Mouse (Mus musculus): ENCODE measurements at regions not wholly inside any gene's neighbourhood (a gene's known extent, or its start where the extent isn't known, plus 50 kb on each side); places are given as distances from the start of the nearest gene placed in this dataset.

DNA sequence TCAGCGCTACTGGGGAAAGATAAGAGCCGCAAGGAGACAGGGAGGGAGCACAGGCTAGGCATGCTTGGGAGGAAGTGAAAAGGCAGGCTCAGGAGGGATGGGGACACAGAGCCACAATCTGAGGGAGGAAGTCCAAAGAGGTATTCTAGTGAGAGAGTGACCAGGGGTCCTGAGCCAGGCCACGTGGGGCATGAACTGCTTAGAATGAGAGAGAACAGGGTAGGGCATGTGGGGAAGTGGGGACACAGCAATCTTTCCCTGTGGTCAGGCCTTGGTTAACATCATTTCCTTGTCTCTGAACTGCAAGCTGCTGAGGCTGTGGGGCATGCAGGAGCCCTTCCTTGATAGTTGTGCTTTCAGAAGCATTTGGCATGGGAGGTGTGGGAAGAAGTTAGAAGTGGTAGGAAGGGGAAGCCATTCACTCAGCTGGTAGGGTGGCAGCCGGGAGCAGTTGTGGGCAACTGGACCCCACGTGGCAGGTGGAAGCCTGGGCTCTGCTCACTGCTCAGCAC, 92.2 kb upstream of the Igfbp7 start:
- no peak for DNase-seq
- no peak for TF ChIP-seq POLR2A (IDR thresholded peaks at IDR 0.05; ENCODE audit: borderline replicate concordance, insufficient read depth, low read length)
- TF ChIP-seq CTCF (IDR thresholded peaks at IDR 0.05; ENCODE audit: borderline replicate concordance, insufficient read depth, low read depth, low read length): no peak
- H3K27ac ChIP-seq (ENCODE audit: insufficient read depth, low read length): no peak overlapping the region
- no peaks in the 10 kb centered on the region; the same call in 1 of the 2 replicates for H3K27me3 ChIP-seq (ENCODE audit: control insufficient read depth, insufficient read depth, low read length)
- no peak overlapping the region for H3K4me3 ChIP-seq (replicated peaks; ENCODE audit: insufficient read depth, low read depth, low read length)
- WGBS: 77% methylated on average over 5 of the region's 5 CpGs
- no peaks in the 10 kb centered on the region for H3K4me1 ChIP-seq (ENCODE audit: control insufficient read depth, insufficient read depth, low read length)

DNA sequence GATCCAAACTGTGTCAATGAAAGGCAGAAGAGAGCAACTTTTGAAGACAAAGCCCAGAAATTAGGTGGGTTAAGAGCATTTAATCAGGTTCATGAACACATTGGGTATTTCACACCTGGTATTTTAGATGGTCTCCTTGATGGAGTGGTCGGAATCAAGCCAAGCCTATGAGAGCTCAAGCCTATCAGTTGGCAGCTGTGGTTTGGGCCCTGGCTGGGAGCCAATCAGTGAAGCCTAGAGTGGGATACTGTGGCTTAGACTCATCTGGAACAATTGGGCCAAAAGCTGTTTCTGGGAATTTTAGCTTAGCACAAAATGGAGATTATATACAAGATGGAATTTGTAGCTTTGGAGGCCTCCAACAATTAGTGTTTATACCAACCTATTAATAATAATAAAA, 86.8 kb upstream of the Igfbp7 start:
- TF ChIP-seq CTCF (IDR thresholded peaks at IDR 0.05; ENCODE audit: borderline replicate concordance, insufficient read depth, low read depth, low read length) (no peak), POLR2A (IDR thresholded peaks at IDR 0.05; ENCODE audit: borderline replicate concordance, insufficient read depth, low read length) (no peak)
- H3K27me3 ChIP-seq (ENCODE audit: control insufficient read depth, insufficient read depth, low read length): no peaks in the 10 kb centered on the region; the same call in 1 of the 2 replicates
- no peak overlapping the region for H3K27ac ChIP-seq (ENCODE audit: insufficient read depth, low read length)
- no peaks in the 10 kb centered on the region for H3K4me1 ChIP-seq (ENCODE audit: control insufficient read depth, insufficient read depth, low read length)
- DNase-seq: no peak
- H3K4me3 ChIP-seq (replicated peaks; ENCODE audit: insufficient read depth, low read depth, low read length): no peak overlapping the region
- WGBS: 20% methylated on average over 1 of the region's 1 CpGs

DNA sequence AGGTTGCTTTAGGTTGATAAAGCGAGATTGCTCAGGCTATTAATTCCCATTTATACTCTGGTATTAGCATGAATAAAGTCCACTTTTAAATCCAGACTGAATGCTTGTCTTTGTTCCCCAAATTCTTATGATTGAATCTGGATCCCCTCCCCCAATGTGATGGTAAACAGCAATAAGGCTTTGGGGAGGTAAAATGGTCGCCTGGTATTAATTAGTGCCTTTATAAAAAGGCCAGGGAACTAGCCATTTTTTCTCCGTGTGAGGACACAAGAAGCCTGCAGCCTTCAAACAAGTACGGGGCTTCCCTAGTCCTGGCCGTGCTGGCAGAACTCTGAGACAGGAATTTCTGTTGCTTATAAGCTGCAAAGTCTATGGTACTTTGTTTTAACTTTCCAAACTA, 81.1 kb upstream of the Igfbp7 start:
- no peak overlapping the region for H3K27ac ChIP-seq (ENCODE audit: insufficient read depth, low read length)
- no peak for TF ChIP-seq CTCF (IDR thresholded peaks at IDR 0.05; ENCODE audit: borderline replicate concordance, insufficient read depth, low read depth, low read length)
- TF ChIP-seq POLR2A (IDR thresholded peaks at IDR 0.05; ENCODE audit: borderline replicate concordance, insufficient read depth, low read length): no peak
- H3K27me3 ChIP-seq (ENCODE audit: control insufficient read depth, insufficient read depth, low read length): no peaks in the 10 kb centered on the region
- no peak for DNase-seq
- no peaks in the 10 kb centered on the region for H3K4me1 ChIP-seq (ENCODE audit: control insufficient read depth, insufficient read depth, low read length)
- WGBS: 83% methylated on average over 5 of the region's 5 CpGs
- no peak overlapping the region for H3K4me3 ChIP-seq (replicated peaks; ENCODE audit: insufficient read depth, low read depth, low read length)

DNA sequence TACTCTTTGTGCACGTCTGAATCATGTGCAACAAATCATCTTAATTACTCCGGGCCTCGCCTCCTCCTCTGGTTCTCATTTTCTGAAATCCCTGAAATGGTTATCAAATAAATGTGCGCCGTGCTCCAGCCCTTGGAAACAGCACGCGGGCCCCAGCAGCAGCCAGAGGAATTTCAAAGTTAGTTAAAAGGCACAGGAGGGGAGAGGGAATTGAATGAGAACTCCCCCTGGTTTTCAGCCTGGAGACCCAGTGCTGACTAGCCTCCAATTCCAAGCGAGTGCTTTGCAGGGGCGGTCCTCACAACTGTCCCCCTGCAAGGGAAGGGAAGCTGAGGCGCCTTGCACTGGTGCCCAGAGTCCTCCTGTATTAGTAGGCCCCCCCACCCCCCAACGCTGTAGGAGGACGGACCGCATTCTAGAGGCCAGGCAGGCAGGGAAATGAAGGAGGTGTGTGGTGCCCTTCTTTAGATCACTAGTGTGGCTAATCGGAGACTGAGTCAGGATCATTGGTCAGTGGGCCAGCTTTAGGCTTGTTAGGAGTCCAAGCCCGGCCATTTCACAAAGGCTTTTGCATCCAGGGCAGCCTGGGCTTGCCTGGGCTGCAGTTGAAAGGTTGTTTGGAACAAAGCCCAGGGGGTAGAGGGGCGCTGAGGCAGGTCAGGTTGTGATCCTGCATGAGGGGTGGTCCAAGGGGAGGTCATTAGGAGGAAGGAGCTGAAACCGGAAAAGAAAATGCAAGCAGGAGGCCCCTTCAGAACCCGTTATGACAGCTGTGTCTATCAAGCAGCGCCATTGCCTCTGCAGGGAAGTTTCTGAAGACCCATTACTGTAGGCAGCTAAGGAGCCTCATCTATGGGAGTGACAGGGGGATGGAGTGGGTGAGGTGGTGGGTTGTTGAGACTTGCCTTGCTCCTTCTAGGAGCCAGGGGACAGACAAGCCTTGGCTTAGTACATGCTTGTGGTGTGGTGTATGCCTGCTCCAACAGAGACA, 80.3 kb upstream of the Igfbp7 start:
- H3K27me3 ChIP-seq (ENCODE audit: control insufficient read depth, insufficient read depth, low read length): no peaks in the 10 kb centered on the region
- WGBS: 16% methylated on average over 19 of the region's 19 CpGs
- H3K27ac ChIP-seq (ENCODE audit: insufficient read depth, low read length): no peak overlapping the region
- no peak for DNase-seq
- H3K4me3 ChIP-seq (replicated peaks; ENCODE audit: insufficient read depth, low read depth, low read length): no peak overlapping the region
- TF ChIP-seq POLR2A (IDR thresholded peaks at IDR 0.05; ENCODE audit: borderline replicate concordance, insufficient read depth, low read length) (no peak), CTCF (IDR thresholded peaks at IDR 0.05; ENCODE audit: borderline replicate concordance, insufficient read depth, low read depth, low read length) (no peak)
- H3K4me1 ChIP-seq (ENCODE audit: control insufficient read depth, insufficient read depth, low read length): no peaks in the 10 kb centered on the region

- Histone ChIP-seq H3K27ac (ENCODE audit: insufficient read depth, low read length) (no peak overlapping the region), H3K27me3 (ENCODE audit: control insufficient read depth, insufficient read depth, low read length) (no peaks in the 10 kb centered on the region), H3K4me1 (ENCODE audit: control insufficient read depth, insufficient read depth, low read length) (no peaks in the 10 kb centered on the region), H3K4me3 (replicated peaks; ENCODE audit: insufficient read depth, low read depth, low read length) (no peak overlapping the region)
- DNase-seq: no peak
- 93% methylated on average over 9 of the region's 9 CpGs for WGBS
- TF ChIP-seq POLR2A (IDR thresholded peaks at IDR 0.05; ENCODE audit: borderline replicate concordance, insufficient read depth, low read length): no peak
- no peak for TF ChIP-seq CTCF (IDR thresholded peaks at IDR 0.05; ENCODE audit: borderline replicate concordance, insufficient read depth, low read depth, low read length)
Observed at GRCm38 (mm10) chr5:77483053-77483717, 75.3 kb upstream of the Igfbp7 start.

DNA sequence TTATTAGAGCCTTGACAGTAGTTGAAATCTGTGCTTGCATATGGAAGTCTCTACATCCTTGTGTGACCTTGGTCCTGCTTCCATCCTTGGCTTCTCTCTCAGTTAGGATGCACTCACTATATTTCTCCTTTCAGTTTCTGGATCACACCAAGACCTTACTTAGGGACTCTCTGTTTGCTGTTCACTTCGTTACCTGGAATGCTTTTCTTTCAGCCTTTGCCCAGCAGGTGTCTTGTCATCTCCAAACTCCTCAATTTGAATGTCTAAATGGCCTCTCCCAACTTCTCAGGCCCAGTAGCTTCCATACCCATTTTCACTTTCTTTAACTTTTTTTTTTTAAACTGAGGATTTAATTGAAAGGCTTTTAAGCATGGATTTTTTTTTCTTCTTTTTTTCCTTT, 74.0 kb upstream of the Igfbp7 start:
- Histone ChIP-seq H3K4me1 (ENCODE audit: control insufficient read depth, insufficient read depth, low read length) (no peaks in the 10 kb centered on the region), H3K27me3 (ENCODE audit: control insufficient read depth, insufficient read depth, low read length) (no peaks in the 10 kb centered on the region), H3K4me3 (replicated peaks; ENCODE audit: insufficient read depth, low read depth, low read length) (no peak overlapping the region), H3K27ac (ENCODE audit: insufficient read depth, low read length) (no peak overlapping the region)
- TF ChIP-seq CTCF (IDR thresholded peaks at IDR 0.05; ENCODE audit: borderline replicate concordance, insufficient read depth, low read depth, low read length): no peak
- TF ChIP-seq POLR2A (IDR thresholded peaks at IDR 0.05; ENCODE audit: borderline replicate concordance, insufficient read depth, low read length): no peak
- WGBS: 53% methylated on average over 1 of the region's 1 CpGs
- no peak for DNase-seq

DNA sequence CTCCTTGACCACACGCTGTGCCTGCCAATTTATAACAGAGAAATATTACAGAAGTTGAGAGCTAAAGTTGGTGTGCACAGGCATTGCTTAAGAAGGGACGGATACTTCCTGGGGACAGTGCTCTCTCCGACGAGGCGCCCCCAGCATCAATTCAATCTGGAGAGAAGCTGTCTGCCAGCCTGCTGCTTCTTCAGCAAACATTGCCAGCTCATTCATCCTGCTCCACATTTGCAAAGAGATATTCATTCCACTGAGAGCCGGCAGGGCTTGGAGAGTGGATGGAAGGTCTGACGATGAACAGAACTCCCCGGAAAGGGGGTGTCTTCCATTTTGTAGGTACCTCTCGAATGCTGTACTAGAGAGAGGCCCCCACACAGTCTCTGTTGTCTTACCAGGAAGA, 70.0 kb upstream of the Igfbp7 start:
- H3K4me3 ChIP-seq (replicated peaks; ENCODE audit: insufficient read depth, low read depth, low read length): no peak overlapping the region
- TF ChIP-seq CTCF (IDR thresholded peaks at IDR 0.05; ENCODE audit: borderline replicate concordance, insufficient read depth, low read depth, low read length): no peak
- no peak for TF ChIP-seq POLR2A (IDR thresholded peaks at IDR 0.05; ENCODE audit: borderline replicate concordance, insufficient read depth, low read length)
- no peaks in the 10 kb centered on the region for H3K27me3 ChIP-seq (ENCODE audit: control insufficient read depth, insufficient read depth, low read length)
- no peak overlapping the region for H3K27ac ChIP-seq (ENCODE audit: insufficient read depth, low read length)
- WGBS: 19% methylated on average over 9 of the region's 9 CpGs
- no peak for DNase-seq
- no peaks in the 10 kb centered on the region for H3K4me1 ChIP-seq (ENCODE audit: control insufficient read depth, insufficient read depth, low read length)

Measured in cerebellum, adult 2 months (tissue).